Comparison of ENCODE assay signal across 9 mouse cellular contexts in genomic region chr13:112529893-112530292, GRCm38 (mm10).
DNase-seq lines count a peak whose midpoint lies in the region; ATAC-seq lines count a peak whose summit lies in the region.
"Had no signal": no experiment of that assay in that cellular context is flagged by ENCODE, and none has a peak within 500 bp of the region (broad histone marks: within the 10 kb centered on the region; RNA-seq: fewer than 3 reads in every experiment).

No protein-coding gene starts in this region.

- no peaks in the 10 kb centered on the region for H3K27me3 ChIP-seq in forebrain, embryonic 15.5 days
- no peaks in the 10 kb centered on the region for H3K27me3 ChIP-seq in hindbrain, embryonic 11.5 days (ENCODE audit: control insufficient read depth, insufficient read depth, low read length)

- peak; percentile 72 for DNase-seq in MN1 (ENCODE audit: low spot score)
- DNase-seq in cerebellum, adult 11 months = peak; percentile 16
- DNase-seq in hindbrain, embryonic 11.5 days (ENCODE audit: low spot score) = peak; percentile 84
- peak; percentile 62 to 63 for DNase-seq in layer of hippocampus, postnatal 14 days (ENCODE audit: low spot score in 2 of 2)
- DNase-seq in lung, postnatal 4 days = peak; percentile 72 to 82
- DNase-seq in right cerebral cortex, adult 2 months (ENCODE audit: low spot score in 2 of 2) = peak; percentile 76 to 77
- DNase-seq in urinary bladder, postnatal 14 days (ENCODE audit: low spot score) = peak; percentile 86

- 37% methylated on average over 3 of the region's 3 CpGs for WGBS in forebrain, embryonic 15.5 days
- 40% methylated on average over 3 of the region's 3 CpGs for WGBS in hindbrain, embryonic 11.5 days

- peak; percentile 67 for ATAC-seq in forebrain, embryonic 15.5 days (replicated peaks)
- no peak for ATAC-seq in hindbrain, embryonic 11.5 days (ENCODE audit: low FRiP score)

- no peak overlapping the region for H3K9ac ChIP-seq in forebrain, embryonic 15.5 days (replicated peaks)
- no peak overlapping the region for H3K9ac ChIP-seq in hindbrain, embryonic 11.5 days (ENCODE audit: low read depth, low read length)

- H3K9me3 ChIP-seq in forebrain, embryonic 15.5 days = no peaks in the 10 kb centered on the region
- no peaks in the 10 kb centered on the region for H3K9me3 ChIP-seq in hindbrain, embryonic 11.5 days (ENCODE audit: control insufficient read depth, low read length)

- H3K27ac ChIP-seq in forebrain, embryonic 15.5 days (replicated peaks) = no peak overlapping the region
- H3K27ac ChIP-seq in hindbrain, embryonic 11.5 days (ENCODE audit: low read depth, low read length) = no peak overlapping the region
- H3K27ac ChIP-seq: macrophage had no signal

- H3K36me3 ChIP-seq in forebrain, embryonic 15.5 days = no peaks in the 10 kb centered on the region
- no peaks in the 10 kb centered on the region for H3K36me3 ChIP-seq in hindbrain, embryonic 11.5 days (ENCODE audit: control insufficient read depth, insufficient read depth, low read length)

- H3K4me1 ChIP-seq in forebrain, embryonic 15.5 days = no peaks in the 10 kb centered on the region
- no peaks in the 10 kb centered on the region for H3K4me1 ChIP-seq in hindbrain, embryonic 11.5 days (replicated peaks; ENCODE audit: control insufficient read depth, insufficient read depth, low read length)

- H3K4me3 ChIP-seq in forebrain, embryonic 15.5 days = no peak overlapping the region
- H3K4me3 ChIP-seq in hindbrain, embryonic 11.5 days (ENCODE audit: low read depth, low read length) = no peak overlapping the region

- no peak overlapping the region for H3K4me2 ChIP-seq in forebrain, embryonic 15.5 days (replicated peaks)
- H3K4me2 ChIP-seq in hindbrain, embryonic 11.5 days (replicated peaks; ENCODE audit: low read depth, low read length) = no peak overlapping the region

Comparison
In these comparisons a context has a peak if more than half of its experiments do, and no peak if none do; other contexts are left out.
1. DNase-seq: peak in every context shown above with its lines; median percentile 86 in urinary bladder, postnatal 14 days; 84 in hindbrain, embryonic 11.5 days; 77 in lung, postnatal 4 days; 76 in right cerebral cortex, adult 2 months; 72 in MN1; 62 in layer of hippocampus, postnatal 14 days; 16 in cerebellum, adult 11 months.